In the genomic region with DNA sequence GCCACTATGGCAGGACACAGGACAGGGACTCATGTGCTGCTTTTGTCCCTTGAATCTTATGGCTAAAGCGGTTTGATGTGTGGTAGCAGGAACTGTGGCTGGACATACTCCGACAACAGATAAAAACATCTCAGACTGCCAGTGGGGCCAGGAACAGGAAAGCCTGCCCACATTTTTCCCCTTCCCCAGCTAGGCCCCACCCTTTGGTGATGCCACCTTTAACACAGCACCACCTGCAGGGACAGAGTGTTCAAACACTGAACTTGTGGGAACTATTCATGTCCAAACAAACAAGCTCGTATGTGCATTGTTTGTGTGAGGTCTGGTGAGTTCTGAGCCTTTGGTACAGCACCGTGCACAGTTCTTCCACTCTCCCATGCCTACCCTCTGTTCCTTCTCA, we compare ENCODE assay signal across 8 mouse cellular contexts. TPM values are rescaled to one million over a fixed set of nuclear protein-coding genes. Genes with fewer than 3 reads are reported as not detected.
DNase-seq lines count a peak whose midpoint lies in the region; ATAC-seq and TF ChIP-seq lines count a peak whose summit lies in the region.

No protein-coding gene starts in this region.

- no peak overlapping the region for H3K9ac ChIP-seq in midbrain, postnatal 0 days (replicated peaks; ENCODE audit: low read length, poor library complexity, severe bottlenecking)
- H3K9ac ChIP-seq in midbrain, embryonic 14.5 days (replicated peaks; ENCODE audit: low read length) = no peak overlapping the region
- H3K9ac ChIP-seq in heart, embryonic 15.5 days = no peak overlapping the region
- H3K9ac ChIP-seq in liver, postnatal 0 days (replicated peaks) = peak overlapping the region; percentile 36; the same call in 1 of the 2 replicates

- no peak overlapping the region for H3K4me2 ChIP-seq in midbrain, postnatal 0 days (ENCODE audit: low read depth, low read length, poor library complexity, severe bottlenecking)
- no peak overlapping the region for H3K4me2 ChIP-seq in midbrain, embryonic 14.5 days (ENCODE audit: low read length)
- H3K4me2 ChIP-seq in heart, embryonic 15.5 days = no peak overlapping the region
- H3K4me2 ChIP-seq in liver, postnatal 0 days (ENCODE audit: low read depth, low read length) = no peak overlapping the region

- DNase-seq in midbrain, postnatal 0 days (ENCODE audit: low spot score) = no peak
- DNase-seq in midbrain, embryonic 14.5 days = no peak
- peak; percentile 47 for DNase-seq in liver, postnatal 0 days
- DNase-seq in thymus, postnatal 25 days = peak; percentile 80
- no peak for DNase-seq in left cerebral cortex, adult 11 months (ENCODE audit: low spot score)
- no peak for DNase-seq in retina, postnatal 1 day

- H3K4me3 ChIP-seq in midbrain, postnatal 0 days (ENCODE audit: low read depth, low read length) = no peak overlapping the region
- H3K4me3 ChIP-seq in midbrain, embryonic 14.5 days (replicated peaks; ENCODE audit: low read depth, low read length) = no peak overlapping the region
- H3K4me3 ChIP-seq in heart, embryonic 15.5 days = no peak overlapping the region
- no peak overlapping the region for H3K4me3 ChIP-seq in liver, postnatal 0 days (ENCODE audit: low read depth, low read length)

- no peaks in the 10 kb centered on the region for H3K27me3 ChIP-seq in midbrain, postnatal 0 days (ENCODE audit: insufficient read depth, low read length)
- no peaks in the 10 kb centered on the region for H3K27me3 ChIP-seq in midbrain, embryonic 14.5 days (ENCODE audit: control insufficient read depth, insufficient read depth, low read length)
- H3K27me3 ChIP-seq in heart, embryonic 15.5 days = no peaks in the 10 kb centered on the region
- H3K27me3 ChIP-seq in liver, postnatal 0 days (ENCODE audit: insufficient read depth, low read length) = no peaks in the 10 kb centered on the region

- no peak for TF ChIP-seq EP300 in liver, postnatal 0 days (IDR thresholded peaks at IDR 0.05; ENCODE audit: low read depth)

- no peaks in the 10 kb centered on the region for H3K9me3 ChIP-seq in midbrain, postnatal 0 days (ENCODE audit: low read length)
- H3K9me3 ChIP-seq in midbrain, embryonic 14.5 days (ENCODE audit: control insufficient read depth, low read length) = no peaks in the 10 kb centered on the region
- no peaks in the 10 kb centered on the region for H3K9me3 ChIP-seq in heart, embryonic 15.5 days (replicated peaks)
- no peaks in the 10 kb centered on the region for H3K9me3 ChIP-seq in liver, postnatal 0 days (ENCODE audit: low read length)

- TF ChIP-seq CTCF in midbrain, postnatal 0 days (IDR thresholded peaks at IDR 0.05) = peak; percentile 29; the same call in 1 of the 2 replicates
- TF ChIP-seq CTCF in liver, postnatal 0 days (IDR thresholded peaks at IDR 0.05; ENCODE audit: low read depth) = peak; percentile 60

- WGBS in midbrain, postnatal 0 days = 70% methylated on average over 4 of the region's 4 CpGs
- 87% methylated on average over 4 of the region's 4 CpGs for WGBS in midbrain, embryonic 14.5 days
- WGBS in heart, embryonic 15.5 days = 41% methylated on average over 4 of the region's 4 CpGs
- 15% methylated on average over 4 of the region's 4 CpGs for WGBS in liver, postnatal 0 days (ENCODE audit: insufficient replicate concordance)

- H3K4me1 ChIP-seq in midbrain, postnatal 0 days (ENCODE audit: insufficient read depth, low read length) = peaks cover 8% of the 10 kb centered on the region; the same call in 1 of the 2 replicates
- H3K4me1 ChIP-seq in midbrain, embryonic 14.5 days (ENCODE audit: control insufficient read depth, insufficient read depth, low read length) = no peaks in the 10 kb centered on the region
- peaks cover 69% of the 10 kb centered on the region for H3K4me1 ChIP-seq in heart, embryonic 15.5 days (replicated peaks)
- peaks cover 77% of the 10 kb centered on the region for H3K4me1 ChIP-seq in liver, postnatal 0 days (ENCODE audit: insufficient read depth)

- H3K36me3 ChIP-seq in midbrain, postnatal 0 days (ENCODE audit: insufficient read depth, low read length) = peaks cover 3% of the 10 kb centered on the region; the same call in 1 of the 2 replicates
- peaks cover 6% of the 10 kb centered on the region; the same call in 1 of the 2 replicates for H3K36me3 ChIP-seq in midbrain, embryonic 14.5 days (ENCODE audit: control insufficient read depth, insufficient read depth, low read length)
- H3K36me3 ChIP-seq in heart, embryonic 15.5 days = no peaks in the 10 kb centered on the region
- 0 out of 2 replicates have a peak, but pooled peaks cover 2% of the 10 kb centered on the region for H3K36me3 ChIP-seq in liver, postnatal 0 days (replicated peaks; ENCODE audit: insufficient read depth, low read length)

- ATAC-seq in midbrain, postnatal 0 days (ENCODE audit: low FRiP score) = no peak
- no peak for ATAC-seq in midbrain, embryonic 14.5 days (ENCODE audit: low FRiP score, low TSS enrichment)
- no peak for ATAC-seq in heart, embryonic 15.5 days (replicated peaks; ENCODE audit: insufficient number of reproducible peaks, insufficient read depth, low FRiP score, low read depth)
- peak; percentile 56 for ATAC-seq in liver, postnatal 0 days
- ATAC-seq in cerebellum, adult (ENCODE audit: insufficient number of reproducible peaks, low FRiP score, low TSS enrichment) = no peak

- H3K27ac ChIP-seq in midbrain, postnatal 0 days (ENCODE audit: low read depth, low read length) = no peak overlapping the region
- no peak overlapping the region for H3K27ac ChIP-seq in midbrain, embryonic 14.5 days (replicated peaks; ENCODE audit: low read depth, low read length)
- peak overlapping the region; percentile 44 for H3K27ac ChIP-seq in heart, embryonic 15.5 days
- peak overlapping the region; percentile 56 for H3K27ac ChIP-seq in liver, postnatal 0 days (ENCODE audit: low read depth)

RNA-seq across cellular contexts. Expression of gene Ell, which starts 19.1 kb away (rescaled TPM):
- total RNA-seq in midbrain, postnatal 0 days (2014; rRNA removed) = 10.2 and 14.1 TPM in 2 replicates
- polyA plus RNA-seq in midbrain, postnatal 0 days (2015; fragmentation: Nextera tagmentation; extraction: Ambion mirVana) = 12.6 and 13.2 TPM in 2 replicates
- polyA plus RNA-seq in midbrain, embryonic 14.5 days (2014; fragmentation: Nextera tagmentation; extraction: Ambion mirVana) = 14.9 and 17.1 TPM in 2 replicates
- polyA plus RNA-seq in heart, embryonic 15.5 days (2015; fragmentation: Nextera tagmentation; extraction: Ambion mirVana) = 10.8 and 15.0 TPM in 2 replicates
- polyA plus RNA-seq in liver, postnatal 0 days (2015; fragmentation: Nextera tagmentation; extraction: Ambion mirVana) = 9.5 and 9.7 TPM in 2 replicates

RNA-seq across cellular contexts. Expression of gene Kxd1, which starts 30.6 kb away (rescaled TPM):
- 36.3 and 38.2 TPM in 2 replicates for total RNA-seq in midbrain, postnatal 0 days (2014; rRNA removed)
- 53.1 and 55.8 TPM in 2 replicates for polyA plus RNA-seq in midbrain, postnatal 0 days (2015; fragmentation: Nextera tagmentation; extraction: Ambion mirVana)
- 50.7 and 52.6 TPM in 2 replicates for polyA plus RNA-seq in midbrain, embryonic 14.5 days (2014; fragmentation: Nextera tagmentation; extraction: Ambion mirVana)
- polyA plus RNA-seq in heart, embryonic 15.5 days (2015; fragmentation: Nextera tagmentation; extraction: Ambion mirVana) = 64.5 and 68.8 TPM in 2 replicates
- polyA plus RNA-seq in liver, postnatal 0 days (2015; fragmentation: Nextera tagmentation; extraction: Ambion mirVana) = 43.1 and 43.3 TPM in 2 replicates

RNA-seq across cellular contexts. Expression of gene Fkbp8, which starts 30.8 kb away (rescaled TPM):
- total RNA-seq in midbrain, postnatal 0 days (2014; rRNA removed) = 490 and 533 TPM in 2 replicates
- polyA plus RNA-seq in midbrain, postnatal 0 days (2015; fragmentation: Nextera tagmentation; extraction: Ambion mirVana) = 351 and 386 TPM in 2 replicates
- polyA plus RNA-seq in midbrain, embryonic 14.5 days (2014; fragmentation: Nextera tagmentation; extraction: Ambion mirVana) = 328 and 408 TPM in 2 replicates
- polyA plus RNA-seq in heart, embryonic 15.5 days (2015; fragmentation: Nextera tagmentation; extraction: Ambion mirVana) = 203 and 274 TPM in 2 replicates
- polyA plus RNA-seq in liver, postnatal 0 days (2015; fragmentation: Nextera tagmentation; extraction: Ambion mirVana) = 141 TPM in 2 replicates

RNA-seq across cellular contexts. Expression of gene Isyna1, which starts 35.8 kb away (rescaled TPM):
- 176 and 180 TPM in 2 replicates for total RNA-seq in midbrain, postnatal 0 days (2014; rRNA removed)
- 140 and 146 TPM in 2 replicates for polyA plus RNA-seq in midbrain, postnatal 0 days (2015; fragmentation: Nextera tagmentation; extraction: Ambion mirVana)
- 91.9 and 101 TPM in 2 replicates for polyA plus RNA-seq in midbrain, embryonic 14.5 days (2014; fragmentation: Nextera tagmentation; extraction: Ambion mirVana)
- polyA plus RNA-seq in heart, embryonic 15.5 days (2015; fragmentation: Nextera tagmentation; extraction: Ambion mirVana) = 92.9 and 121 TPM in 2 replicates
- 18.8 and 21.6 TPM in 2 replicates for polyA plus RNA-seq in liver, postnatal 0 days (2015; fragmentation: Nextera tagmentation; extraction: Ambion mirVana)

RNA-seq across cellular contexts. Expression of gene Uba52, which starts 47.7 kb away (rescaled TPM):
- total RNA-seq in midbrain, postnatal 0 days (2014; rRNA removed) = 357 and 402 TPM in 2 replicates
- 721 and 736 TPM in 2 replicates for polyA plus RNA-seq in midbrain, postnatal 0 days (2015; fragmentation: Nextera tagmentation; extraction: Ambion mirVana)
- polyA plus RNA-seq in midbrain, embryonic 14.5 days (2014; fragmentation: Nextera tagmentation; extraction: Ambion mirVana) = 696 and 821 TPM in 2 replicates
- polyA plus RNA-seq in heart, embryonic 15.5 days (2015; fragmentation: Nextera tagmentation; extraction: Ambion mirVana) = 684 and 768 TPM in 2 replicates
- polyA plus RNA-seq in liver, postnatal 0 days (2015; fragmentation: Nextera tagmentation; extraction: Ambion mirVana) = 627 and 684 TPM in 2 replicates

Comparison
In these comparisons a context has a peak if more than half of its experiments do, and no peak if none do; other contexts are left out.
1. DNase-seq: peak in liver, postnatal 0 days (single experiment) and thymus, postnatal 25 days (single experiment); none in midbrain, postnatal 0 days (single experiment), midbrain, embryonic 14.5 days (single experiment), left cerebral cortex, adult 11 months (single experiment) and retina, postnatal 1 day (single experiment).
2. H3K27ac ChIP-seq: peak in heart, embryonic 15.5 days (single experiment) and liver, postnatal 0 days (single experiment); none in midbrain, postnatal 0 days (single experiment) and midbrain, embryonic 14.5 days (single experiment).